Mouse (Mus musculus): ENCODE measurements at regions not wholly inside any gene's neighbourhood (a gene's known extent, or its start where the extent isn't known, plus 50 kb on each side); places are given as distances from the start of the nearest gene placed in this dataset.

DNA sequence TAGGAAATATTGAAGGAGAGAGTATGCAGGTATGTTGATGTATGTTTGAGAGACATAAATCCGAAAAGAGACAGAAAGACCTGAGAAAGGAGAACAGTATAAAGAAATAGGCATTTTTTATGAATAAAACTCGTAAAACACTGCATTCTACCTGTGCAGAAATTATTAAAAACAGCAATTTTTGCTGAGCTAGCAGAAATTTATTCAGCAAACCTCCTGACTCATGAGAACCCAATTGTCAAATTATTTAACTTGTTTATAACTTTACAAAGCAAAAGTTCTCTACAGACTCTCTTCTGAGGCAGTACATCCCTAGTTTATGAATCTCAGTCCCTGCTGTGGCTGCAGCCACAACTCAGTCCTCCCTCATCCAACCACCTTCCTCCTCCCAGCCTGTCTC, 191.0 kb upstream of the Noct start:
- DNase-seq = no peak

- peak; percentile 27 for DNase-seq
Measured at GRCm38 (mm10) chr3:51036700-51037306, 187.4 kb upstream of the Noct start.

DNA sequence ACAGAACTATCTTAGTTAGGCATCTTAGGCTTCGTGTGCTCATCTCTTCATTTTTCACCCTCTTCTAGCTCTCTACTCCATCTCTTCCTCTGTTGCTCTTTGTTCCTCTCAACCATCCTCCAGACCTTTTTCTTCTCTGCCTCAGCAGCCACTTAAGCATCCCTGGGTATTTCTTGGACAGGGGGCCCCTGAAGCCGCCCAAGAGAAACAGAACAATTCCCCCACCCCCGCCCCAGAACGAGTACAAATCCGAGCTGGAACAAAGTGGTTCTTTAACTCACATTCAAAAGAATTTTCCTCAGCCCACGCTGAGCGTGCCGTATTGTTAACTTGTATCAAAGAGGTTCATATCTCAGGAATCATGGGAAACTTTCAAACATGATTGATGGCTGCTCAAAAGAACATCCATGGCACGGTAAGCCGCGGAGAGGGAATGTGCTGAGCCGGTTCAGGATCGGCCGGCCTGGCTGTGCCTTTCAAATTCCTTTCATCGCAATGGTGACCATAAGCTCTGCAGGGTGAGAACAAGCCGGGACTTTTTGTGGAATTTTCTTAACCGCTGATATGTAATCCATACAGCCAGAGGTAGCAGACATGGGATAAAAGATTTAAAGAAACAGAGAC, 181.9 kb upstream of the Noct start:
- DNase-seq = no peak

DNA sequence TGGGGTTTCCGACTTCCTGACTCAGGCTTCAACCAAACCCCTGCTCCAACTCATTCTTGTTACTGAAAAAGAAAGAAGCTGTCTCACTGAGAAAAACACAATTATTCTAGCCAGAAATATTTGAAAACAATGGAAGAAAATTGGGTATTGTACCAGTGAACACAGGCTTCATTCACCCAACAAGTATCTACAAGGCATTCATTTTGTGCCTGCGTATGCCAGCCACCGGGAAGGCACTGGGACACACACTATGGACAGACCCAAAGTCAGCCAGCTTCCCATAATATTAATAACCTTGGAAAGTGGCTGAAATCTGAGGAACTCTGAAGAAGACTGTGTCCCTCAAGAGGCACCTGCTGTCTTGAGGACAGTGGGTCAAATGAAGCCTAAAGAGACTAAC, 175.5 kb upstream of the Noct start:
- no peak for DNase-seq

DNA sequence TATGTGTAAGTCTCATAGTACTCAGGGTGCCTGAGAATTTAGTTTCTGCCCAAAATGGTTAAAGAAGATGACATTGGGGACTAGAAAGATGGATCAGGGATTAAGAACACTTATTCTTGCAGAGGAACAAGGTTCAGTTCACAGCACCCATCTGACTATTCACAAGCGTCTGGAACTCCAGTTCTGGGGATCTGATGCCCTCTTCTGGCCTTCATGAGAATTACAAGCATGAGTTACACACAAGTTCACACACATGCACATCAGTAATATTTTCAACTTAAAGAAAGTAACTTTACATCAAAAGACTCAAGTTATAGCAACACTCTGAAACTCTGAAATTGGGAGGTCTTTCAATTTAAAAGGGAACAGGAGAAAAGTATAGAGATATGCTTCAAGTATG, 174.1 kb upstream of the Noct start:
- no peak for DNase-seq

DNA sequence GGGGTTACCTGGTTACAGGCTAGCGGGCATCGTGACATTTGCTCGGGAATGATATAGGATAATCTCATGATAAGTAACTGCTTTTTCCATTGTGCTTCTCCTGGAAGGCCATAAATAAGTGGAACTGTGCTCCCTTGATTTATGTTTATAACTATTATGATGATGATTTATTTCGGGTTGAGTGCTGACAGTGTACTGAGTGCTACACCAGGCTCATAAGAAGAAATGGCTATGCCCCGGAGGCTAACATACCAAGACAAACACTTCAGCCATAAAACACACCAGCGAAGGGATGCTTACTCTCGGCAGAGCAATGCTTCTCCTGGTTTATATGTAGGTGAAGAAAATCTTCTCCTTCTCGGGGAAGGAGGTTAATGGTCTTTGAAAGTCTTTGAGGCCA, 169.2 kb upstream of the Noct start:
- DNase-seq = no peak

GRCm38 (mm10) chr3:51064201-51064600, 160.0 kb upstream of the Noct start:
- DNase-seq = no peak

- no peak for DNase-seq
Measured at GRCm38 (mm10) chr3:51066373-51066772, 157.9 kb upstream of the Noct start.

DNA sequence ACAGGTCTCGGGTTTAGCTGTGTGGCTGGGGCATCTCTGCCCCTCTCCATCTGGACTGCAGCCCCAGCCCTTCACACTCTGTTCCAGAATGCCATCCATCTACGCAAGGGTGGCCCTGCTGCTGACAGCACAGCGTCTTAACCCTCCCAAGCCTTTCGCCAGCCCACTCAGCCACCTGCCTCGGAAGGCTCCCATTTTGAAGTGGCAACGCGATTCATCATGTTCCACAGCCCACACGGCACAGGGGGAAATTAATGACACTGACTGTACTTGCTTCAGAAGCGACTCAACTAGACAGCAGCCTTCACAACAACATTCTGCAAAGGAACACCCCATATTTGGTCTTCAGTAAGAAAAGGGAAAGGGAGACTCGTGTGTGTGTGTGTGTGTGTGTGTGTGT, 151.8 kb upstream of the Noct start:
- no peak for DNase-seq

GRCm38 (mm10) chr3:51073003-51073679, 151.1 kb upstream of the Noct start:
- DNase-seq = no peak

GRCm38 (mm10) chr3:51073743-51074319, 150.4 kb upstream of the Noct start:
- DNase-seq = no peak

- no peak for DNase-seq
Measured at GRCm38 (mm10) chr3:51075219-51075920, 148.9 kb upstream of the Noct start.

DNA sequence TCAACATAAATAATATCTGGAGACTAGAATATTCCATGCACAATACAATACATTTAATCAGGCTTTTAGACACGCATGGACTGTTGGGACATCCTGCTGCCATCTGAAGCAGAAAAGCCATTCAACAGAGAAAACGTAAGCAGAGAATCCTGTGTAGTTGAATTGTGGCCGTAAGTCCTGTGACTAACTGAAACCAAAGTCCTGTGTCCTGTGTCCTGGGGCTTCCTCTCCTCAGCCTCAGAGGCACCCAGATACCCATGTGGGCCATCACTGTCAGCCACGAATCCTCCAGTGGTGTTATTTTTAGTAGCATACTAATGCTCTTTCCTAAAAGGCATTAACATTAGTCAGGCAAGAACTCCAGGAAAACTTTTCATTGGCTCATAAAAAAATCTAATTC, 145.8 kb upstream of the Noct start:
- DNase-seq = no peak

- no peak for DNase-seq
Measured at GRCm38 (mm10) chr3:51080415-51080814, 143.8 kb upstream of the Noct start.

GRCm38 (mm10) chr3:51080855-51081254, 143.4 kb upstream of the Noct start:
- DNase-seq = no peak

- no peak for DNase-seq
Measured at GRCm38 (mm10) chr3:51082831-51083575, 141.2 kb upstream of the Noct start.

GRCm38 (mm10) chr3:51083583-51083982, 140.7 kb upstream of the Noct start:
- DNase-seq = peak; percentile 89

GRCm38 (mm10) chr3:51086441-51086849, 137.8 kb upstream of the Noct start:
- no peak for DNase-seq

GRCm38 (mm10) chr3:51087076-51087475, 137.2 kb upstream of the Noct start:
- no peak for DNase-seq

- DNase-seq = no peak
Measured at GRCm38 (mm10) chr3:51089036-51089669, 135.1 kb upstream of the Noct start.

DNA sequence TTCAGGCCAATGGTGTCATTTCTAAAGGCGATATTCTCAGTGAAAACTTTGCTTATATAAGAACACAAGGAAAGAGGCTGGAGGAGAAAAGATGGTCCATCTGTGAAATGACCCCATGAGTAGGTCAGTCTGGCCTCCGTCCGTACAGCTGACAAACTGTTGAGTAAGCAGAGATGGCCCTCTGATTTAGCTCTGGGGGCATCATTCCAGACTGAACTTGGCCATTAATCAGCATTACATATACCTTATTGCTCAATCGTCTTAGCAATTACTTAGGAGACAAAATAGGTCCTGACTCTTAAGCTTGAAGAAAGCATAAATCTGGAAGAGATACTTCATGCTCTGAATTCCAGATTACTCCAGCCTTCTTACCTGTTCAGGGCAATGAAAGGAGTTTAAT, 132.8 kb upstream of the Noct start:
- DNase-seq = no peak

Measured in retina, postnatal 1 day (tissue).